ENCODE assay signal across 8 mouse cellular contexts in the genomic region with DNA sequence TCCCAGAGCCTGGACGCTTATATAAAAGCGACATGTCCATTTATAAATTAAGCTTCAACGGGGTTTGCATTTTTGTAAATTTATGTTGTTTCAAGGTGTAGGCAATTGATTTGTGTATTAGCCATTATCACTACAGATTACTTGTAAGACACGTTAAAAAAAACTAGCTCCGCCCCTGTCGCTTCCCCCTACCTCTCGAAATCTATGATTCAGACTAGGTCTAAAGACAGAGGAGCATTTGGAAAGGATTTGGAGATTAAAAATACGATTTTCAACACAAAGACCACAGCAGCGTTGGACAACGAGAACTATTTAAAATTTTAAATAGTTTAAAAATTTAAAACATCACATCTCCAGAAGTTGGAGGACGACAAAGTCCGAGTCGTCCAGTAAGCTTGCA. TPM values are rescaled to one million over a fixed set of nuclear protein-coding genes. Genes with fewer than 3 reads are reported as not detected.
DNase-seq lines count a peak whose midpoint lies in the region; ATAC-seq and TF ChIP-seq lines count a peak whose summit lies in the region.

No protein-coding gene starts in this region.

- H3K4me3 ChIP-seq in kidney, embryonic 16.5 days (ENCODE audit: low read length) = peak overlapping the region; percentile 87
- H3K4me3 ChIP-seq in embryonic facial prominence, embryonic 14.5 days (ENCODE audit: low read depth, low read length) = peak overlapping the region; percentile 79
- H3K4me3 ChIP-seq in intestine, embryonic 16.5 days (ENCODE audit: low read length) = peak overlapping the region; percentile 90
- H3K4me3 ChIP-seq in myocyte = peak overlapping the region; percentile 79

- H3K9me3 ChIP-seq in kidney, embryonic 16.5 days (ENCODE audit: low read length) = peaks cover 3% of the 10 kb centered on the region
- 0 out of 2 replicates have a peak, but pooled peaks cover 4% of the 10 kb centered on the region for H3K9me3 ChIP-seq in embryonic facial prominence, embryonic 14.5 days (ENCODE audit: control insufficient read depth, low read length)
- no peaks in the 10 kb centered on the region for H3K9me3 ChIP-seq in intestine, embryonic 16.5 days (ENCODE audit: control insufficient read depth, low read length)

- H3K36me3 ChIP-seq in kidney, embryonic 16.5 days (ENCODE audit: insufficient read depth, low read length) = no peaks in the 10 kb centered on the region
- no peaks in the 10 kb centered on the region for H3K36me3 ChIP-seq in embryonic facial prominence, embryonic 14.5 days (ENCODE audit: control insufficient read depth, insufficient read depth, low read length)
- no peaks in the 10 kb centered on the region for H3K36me3 ChIP-seq in intestine, embryonic 16.5 days (ENCODE audit: control insufficient read depth, insufficient read depth, low read length)
- no peaks in the 10 kb centered on the region for H3K36me3 ChIP-seq in myocyte (ENCODE audit: control insufficient read depth, insufficient read depth)

- no peak for TF ChIP-seq POLR2A in myocyte (IDR thresholded peaks at IDR 0.05; ENCODE audit: insufficient read length, low read depth)

- H3K4me1 ChIP-seq in kidney, embryonic 16.5 days (ENCODE audit: insufficient read depth, low read length) = peaks cover 12% of the 10 kb centered on the region
- H3K4me1 ChIP-seq in embryonic facial prominence, embryonic 14.5 days (ENCODE audit: control insufficient read depth, insufficient read depth, low read length) = peaks cover 8% of the 10 kb centered on the region
- 0 out of 2 replicates have a peak, but pooled peaks cover 6% of the 10 kb centered on the region for H3K4me1 ChIP-seq in intestine, embryonic 16.5 days (ENCODE audit: control insufficient read depth, insufficient read depth, low read length)

- no peak for ATAC-seq in kidney, embryonic 16.5 days (ENCODE audit: low FRiP score, low TSS enrichment)
- ATAC-seq in embryonic facial prominence, embryonic 14.5 days (ENCODE audit: low read depth) = no peak
- ATAC-seq in intestine, embryonic 16.5 days = no peak

- H3K79me2 ChIP-seq in myocyte (ENCODE audit: control insufficient read depth, insufficient read depth) = peaks cover 24% of the 10 kb centered on the region

- peak overlapping the region; percentile 97 for H3K27ac ChIP-seq in kidney, embryonic 16.5 days (ENCODE audit: low read length)
- peak overlapping the region; percentile 93 for H3K27ac ChIP-seq in embryonic facial prominence, embryonic 14.5 days (replicated peaks; ENCODE audit: low read depth, low read length)
- peak overlapping the region; percentile 95; the same call in 1 of the 2 replicates for H3K27ac ChIP-seq in intestine, embryonic 16.5 days (ENCODE audit: low read length)

- H3K27me3 ChIP-seq in kidney, embryonic 16.5 days (ENCODE audit: insufficient read depth, low read length) = 0 out of 2 replicates have a peak, but pooled peaks cover 4% of the 10 kb centered on the region
- H3K27me3 ChIP-seq in embryonic facial prominence, embryonic 14.5 days (replicated peaks; ENCODE audit: control insufficient read depth, insufficient read depth, low read length) = no peaks in the 10 kb centered on the region; the same call in 1 of the 2 replicates
- H3K27me3 ChIP-seq in intestine, embryonic 16.5 days (replicated peaks; ENCODE audit: control insufficient read depth, insufficient read depth, low read length) = no peaks in the 10 kb centered on the region
- H3K27me3 ChIP-seq in myocyte (ENCODE audit: control insufficient read depth, insufficient read depth, insufficient read length) = no peaks in the 10 kb centered on the region

- peak overlapping the region; percentile 72 for H3K4me2 ChIP-seq in kidney, embryonic 16.5 days (replicated peaks; ENCODE audit: low read depth, low read length)
- peak overlapping the region; percentile 84 for H3K4me2 ChIP-seq in embryonic facial prominence, embryonic 14.5 days (ENCODE audit: low read depth, low read length)
- peak overlapping the region; percentile 85 for H3K4me2 ChIP-seq in intestine, embryonic 16.5 days (ENCODE audit: low read depth, low read length)
- peak overlapping the region; percentile 99 for H3K4me2 ChIP-seq in myocyte (ENCODE audit: low read depth)

- DNase-seq in kidney, postnatal 25 days = no peak
- peak; percentile 36 for DNase-seq in embryonic facial prominence, embryonic 14.5 days (ENCODE audit: low spot score)
- no peak for DNase-seq in thymus, postnatal 36 days
- DNase-seq in cerebellum, adult 9-11 months = no peak
- DNase-seq in urinary bladder, adult 18-20 months (ENCODE audit: low spot score in 2 of 2) = no peak

- H3K9ac ChIP-seq in kidney, embryonic 16.5 days (replicated peaks; ENCODE audit: low read length) = peak overlapping the region; percentile 68
- H3K9ac ChIP-seq in embryonic facial prominence, embryonic 14.5 days (ENCODE audit: low read depth, low read length) = peak overlapping the region; percentile 84
- H3K9ac ChIP-seq in intestine, embryonic 16.5 days (ENCODE audit: low read depth, low read length) = peak overlapping the region; percentile 80

- WGBS in kidney, embryonic 16.5 days = 3% methylated on average over 13 of the region's 13 CpGs
- WGBS in embryonic facial prominence, embryonic 14.5 days = 3% methylated on average over 13 of the region's 13 CpGs
- 3% methylated on average over 13 of the region's 13 CpGs for WGBS in intestine, embryonic 16.5 days

- peak overlapping the region; percentile 23 for H3ac ChIP-seq in myocyte (ENCODE audit: control insufficient read depth, insufficient read length)

TF ChIP-seq in myocyte, 11 proteins besides CTCF, POLR2A, EP300 and RAD21:
- no peak for TF ChIP-seq TCF3 (IDR thresholded peaks at IDR 0.05; ENCODE audit: insufficient read length, low read depth)
- no peak for TF ChIP-seq MYOG (IDR thresholded peaks at IDR 0.05; ENCODE audit: control insufficient read depth in 1 of 3, insufficient read depth in 1 of 3, insufficient read length in 2 of 3, low read depth in 2 of 3)
- no peak for TF ChIP-seq CEBPB (IDR thresholded peaks at IDR 0.05; ENCODE audit: insufficient read depth, poor library complexity, severe bottlenecking)
- TF ChIP-seq USF1 (IDR thresholded peaks at IDR 0.05; ENCODE audit: low read depth) = no peak
- TF ChIP-seq E2F4 (IDR thresholded peaks at IDR 0.05; ENCODE audit: insufficient read depth) = no peak
- no peak for TF ChIP-seq REST (IDR thresholded peaks at IDR 0.05; ENCODE audit: insufficient read depth, insufficient read length)
- TF ChIP-seq MYOD1 (IDR thresholded peaks at IDR 0.05; ENCODE audit: control insufficient read depth in 1 of 3, insufficient read length in 2 of 3, low read depth in 2 of 3) = no peak

RNA-seq across cellular contexts. Expression of a gene that starts 0.8 kb away (rescaled TPM):
- 19.9 and 20.9 TPM in 2 replicates for polyA plus RNA-seq in kidney, embryonic 16.5 days (2015; fragmentation: Nextera tagmentation; extraction: Ambion mirVana)
- polyA plus RNA-seq in embryonic facial prominence, embryonic 14.5 days (2014; fragmentation: Nextera tagmentation; extraction: Ambion mirVana) = 40.7 and 42.7 TPM in 2 replicates
- polyA plus RNA-seq in intestine, embryonic 16.5 days (2015; fragmentation: Nextera tagmentation; extraction: Ambion mirVana) = 10.8 and 11.4 TPM in 2 replicates
- 11.5 TPM for polyA plus RNA-seq in myocyte (2012; fragmentation: generic; extraction: Trizol)
